ENCODE assay signal across 9 mouse cellular contexts in the genomic region with DNA sequence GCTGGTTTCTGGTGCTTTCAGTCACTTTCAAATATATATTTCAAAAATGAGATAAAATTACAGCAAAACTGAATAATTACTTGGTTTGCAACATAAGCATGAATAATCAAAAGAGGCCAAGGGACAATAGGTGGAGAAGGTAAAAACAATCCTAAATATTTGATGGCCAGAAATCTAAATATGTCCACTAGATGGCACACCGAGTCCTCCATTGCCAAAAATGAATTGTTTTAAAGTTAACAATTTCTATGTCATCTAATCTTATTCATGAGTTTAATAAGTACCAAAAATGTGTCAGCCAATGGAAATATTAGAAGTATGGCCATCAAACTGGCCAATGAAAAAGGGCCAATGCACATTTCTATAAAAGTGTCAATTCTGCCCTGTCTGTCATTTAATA.
DNase-seq lines count a peak whose midpoint lies in the region; ATAC-seq lines count a peak whose summit lies in the region.
"Had no signal": no experiment of that assay in that cellular context is flagged by ENCODE, and none has a peak within 500 bp of the region (broad histone marks: within the 10 kb centered on the region; RNA-seq: fewer than 3 reads in every experiment).

No protein-coding gene starts in this region.

- ATAC-seq in erythroblast, adult 5-6 weeks (replicated peaks; ENCODE audit: low FRiP score, poor library complexity, severe bottlenecking): no peak
- ATAC-seq: hindbrain, embryonic 16.5 days had no signal

- DNase-seq in cerebellum, postnatal 10 days: peak; percentile 31 to 41
- DNase-seq in cerebellum, adult 9-11 months: no peak
- peak; percentile 21 for DNase-seq in layer of hippocampus, adult 9-10 months (ENCODE audit: low spot score)
- no peak for DNase-seq in layer of hippocampus, postnatal 10 days (ENCODE audit: low spot score in 2 of 2)
- DNase-seq in A20 (ENCODE audit: low read depth, low spot score): peak; percentile 39
- peak; percentile 19 for DNase-seq in c-Kit-positive CD71-positive TER-119-positive erythroid progenitor cells, embryonic 14.5 days (ENCODE audit: low spot score)
- no peak for DNase-seq in gastrocnemius, postnatal 10 days

Comparison
In these comparisons a context has a peak if more than half of its experiments do, and no peak if none do; other contexts are left out.
1. DNase-seq: peak in cerebellum, postnatal 10 days (2 of 2), layer of hippocampus, adult 9-10 months (single experiment), A20 (single experiment) and c-Kit-positive CD71-positive TER-119-positive erythroid progenitor cells, embryonic 14.5 days (single experiment); none in cerebellum, adult 9-11 months (single experiment), layer of hippocampus, postnatal 10 days (0 of 2) and gastrocnemius, postnatal 10 days (single experiment).